Mouse (Mus musculus) CH12.LX (cell line): ENCODE data around the gene E130309D02Rik. TPM values are rescaled to one million over a fixed set of nuclear protein-coding genes. Genes with fewer than 3 reads are reported as not detected.

Experiments
- DNase-seq: peaks from one replicate; pipeline ENCODE4 v3.0.0-alpha.2; 2013; ENCODE audit errors: extremely low read depth
- H3K27ac ChIP-seq: 2 replicates; pipeline ENCODE4 v1.5.1; 2012; ENCODE audit warnings: low read depth, mild to moderate bottlenecking, control low read depth, moderate library complexity; ENCODE audit not compliant: insufficient read depth
- H3K27me3 ChIP-seq: replicated peaks from 2 replicates; pipeline ENCODE3; 2012; ENCODE audit warnings: inconsistent platforms
- H3K36me3 ChIP-seq, 2 experiments: replicated peaks in 1 of 2; 2 replicates each; pipeline versions ENCODE3 to v1.6.1; 2012; ENCODE audit warnings: inconsistent platforms in 1 of 2, low read length in 1 of 2, mild to moderate bottlenecking in 1 of 2, mixed read lengths in 1 of 2, moderate library complexity in 1 of 2; ENCODE audit not compliant: control insufficient read depth in 1 of 2, insufficient read depth in 1 of 2
- H3K4me1 ChIP-seq, 2 experiments: 2 replicates each; pipeline ENCODE4 v1.6.1; 2012; ENCODE audit warnings: inconsistent platforms in 1 of 2, moderate library complexity in 1 of 2; ENCODE audit not compliant: insufficient read depth in 2 of 2, control insufficient read depth in 1 of 2
- H3K4me2 ChIP-seq: 2 replicates; pipeline ENCODE4 v1.6.1; 2012; ENCODE audit warnings: low read depth, mild to moderate bottlenecking, control low read depth; ENCODE audit not compliant: poor library complexity, insufficient read depth, severe bottlenecking
- H3K4me3 ChIP-seq, 3 experiments: fragments of 150-350 bp in 1 of 3; sonication (generic) in 1 of 3; replicated peaks in 1 of 3; 2 replicates each; pipeline versions ENCODE3 to v1.5.1; 2011 to 2012; ENCODE audit warnings: low read depth in 2 of 3, low read length in 2 of 3, mild to moderate bottlenecking in 2 of 3, moderate library complexity in 2 of 3, control low read depth in 1 of 3, improper control_type of control experiment in 1 of 3, inconsistent platforms in 1 of 3, mixed read lengths in 1 of 3; ENCODE audit not compliant: poor library complexity in 1 of 3
- H3K79me2 ChIP-seq: replicated peaks from 2 replicates; pipeline ENCODE4 v1.6.1; 2012; ENCODE audit warnings: mild to moderate bottlenecking, moderate library complexity; ENCODE audit not compliant: control insufficient read depth, poor library complexity, insufficient read depth, severe bottlenecking; ENCODE audit errors: extremely low read depth
- H3K9ac ChIP-seq: 2 replicates; pipeline ENCODE4 v1.6.1; 2012; ENCODE audit warnings: low read depth, mild to moderate bottlenecking, control low read depth, moderate library complexity; ENCODE audit not compliant: insufficient read depth
- H3K9me3 ChIP-seq: replicated peaks from 2 replicates; pipeline ENCODE3; 2012; ENCODE audit warnings: low read length, inconsistent platforms, mixed read lengths
- CHD1 ChIP-seq: IDR thresholded peaks from 2 replicates; pipeline ENCODE4 v1.6.1; 2012; ENCODE audit warnings: low read depth, low read length, improper control_type of control experiment, inconsistent platforms
- CTCF ChIP-seq, 2 experiments: IDR thresholded peaks in 1 of 2; conservative IDR thresholded peaks in 1 of 2; 2 replicates each; pipeline ENCODE4 v1.5.1; 2011 to 2012; ENCODE audit warnings: low read depth in 2 of 2, low read length in 2 of 2, improper control_type of control experiment in 1 of 2, inconsistent platforms in 1 of 2, mild to moderate bottlenecking in 1 of 2, moderate library complexity in 1 of 2
- E2F4 ChIP-seq: IDR thresholded peaks from 2 replicates; pipeline ENCODE4 v1.6.1; 2011; ENCODE audit warnings: low read depth, low read length, improper control_type of control experiment; ENCODE audit not compliant: insufficient replicate concordance
- ELF1 ChIP-seq: IDR thresholded peaks from 2 replicates; pipeline ENCODE4 v1.6.1; 2014; ENCODE audit warnings: low read depth, mild to moderate bottlenecking, inconsistent platforms, low read length, improper control_type of control experiment
- EP300 ChIP-seq: IDR thresholded peaks from 2 replicates; pipeline ENCODE4 v1.6.1; 2011; ENCODE audit warnings: low read length, improper control_type of control experiment
- ETS1 ChIP-seq: conservative IDR thresholded peaks from 2 replicates; pipeline ENCODE4 v1.6.1; 2012; ENCODE audit warnings: low read depth, mild to moderate bottlenecking, inconsistent platforms, low read length, improper control_type of control experiment, moderate library complexity
- GABPA ChIP-seq: IDR thresholded peaks from 2 replicates; pipeline ENCODE4 v1.6.1; 2012; ENCODE audit warnings: low read depth, low read length, improper control_type of control experiment, inconsistent platforms; ENCODE audit not compliant: insufficient replicate concordance
- HCFC1 ChIP-seq: IDR thresholded peaks from 2 replicates; pipeline ENCODE4 v1.6.1; 2012; ENCODE audit warnings: low read depth, mild to moderate bottlenecking, inconsistent platforms, low read length, improper control_type of control experiment
- JUN ChIP-seq: IDR thresholded peaks from 2 replicates; pipeline ENCODE4 v1.6.1; 2011; ENCODE audit warnings: low read depth, mild to moderate bottlenecking, low read length, improper control_type of control experiment, moderate library complexity; ENCODE audit not compliant: insufficient read depth
- JUND ChIP-seq: conservative IDR thresholded peaks from 2 replicates; pipeline ENCODE4 v1.6.1; 2011; ENCODE audit warnings: low read depth, low read length, improper control_type of control experiment
- MAFK ChIP-seq: IDR thresholded peaks from 2 replicates; pipeline ENCODE4 v1.6.1; 2011; ENCODE audit warnings: low read length, improper control_type of control experiment; ENCODE audit not compliant: insufficient replicate concordance
- MAX ChIP-seq: IDR thresholded peaks from 2 replicates; pipeline ENCODE4 v1.6.1; 2011; ENCODE audit warnings: low read length, improper control_type of control experiment
- MAZ ChIP-seq: IDR thresholded peaks from 2 replicates; pipeline ENCODE4 v1.6.1; 2012; ENCODE audit warnings: low read depth, mild to moderate bottlenecking, inconsistent platforms, low read length, improper control_type of control experiment, moderate library complexity
- MEF2A ChIP-seq: IDR thresholded peaks from 2 replicates; pipeline ENCODE4 v1.6.1; 2014; ENCODE audit warnings: low read depth, mild to moderate bottlenecking, inconsistent platforms, low read length, improper control_type of control experiment, borderline replicate concordance
- MXI1 ChIP-seq: IDR thresholded peaks from 2 replicates; pipeline ENCODE4 v1.6.1; 2011; ENCODE audit warnings: mild to moderate bottlenecking, low read depth, low read length, improper control_type of control experiment
- NELFE ChIP-seq: IDR thresholded peaks from 2 replicates; pipeline ENCODE4 v1.6.1; 2011; ENCODE audit warnings: low read depth, low read length, improper control_type of control experiment
- NRF1 ChIP-seq: IDR thresholded peaks from 2 replicates; pipeline ENCODE4 v1.6.1; 2014; ENCODE audit warnings: low read depth, mild to moderate bottlenecking, inconsistent platforms, low read length, improper control_type of control experiment, moderate library complexity
- POLR2A ChIP-seq: IDR thresholded peaks from 2 replicates; pipeline ENCODE4 v1.6.1; 2011; ENCODE audit warnings: low read depth, mild to moderate bottlenecking, improper control_type of control experiment, low read length
- RAD21 ChIP-seq: IDR thresholded peaks from 2 replicates; pipeline ENCODE4 v1.6.1; 2011; ENCODE audit warnings: low read depth, mild to moderate bottlenecking, low read length, improper control_type of control experiment, moderate library complexity
- SIN3A ChIP-seq: IDR thresholded peaks from 2 replicates; pipeline ENCODE4 v1.6.1; 2012; ENCODE audit warnings: low read length, improper control_type of control experiment, inconsistent platforms
- TCF12 ChIP-seq: IDR thresholded peaks from 2 replicates; pipeline ENCODE4 v1.6.1; 2014; ENCODE audit warnings: low read depth, mild to moderate bottlenecking, inconsistent platforms, low read length, improper control_type of control experiment
- UBTF ChIP-seq: IDR thresholded peaks from 2 replicates; pipeline ENCODE4 v1.6.1; 2012; ENCODE audit warnings: low read depth, mild to moderate bottlenecking, inconsistent platforms, low read length, improper control_type of control experiment, moderate library complexity
- USF1 ChIP-seq: IDR thresholded peaks from 2 replicates; pipeline ENCODE4 v1.6.1; 2014; ENCODE audit warnings: low read depth, mild to moderate bottlenecking, inconsistent platforms, low read length, improper control_type of control experiment
- USF2 ChIP-seq: conservative IDR thresholded peaks from 2 replicates; pipeline ENCODE4 v1.6.1; 2011; ENCODE audit warnings: low read depth, low read length, improper control_type of control experiment
- ZC3H11A ChIP-seq: IDR thresholded peaks from 2 replicates; pipeline ENCODE4 v1.6.1; 2012; ENCODE audit warnings: low read depth, mild to moderate bottlenecking, inconsistent platforms, low read length, improper control_type of control experiment
- ZKSCAN1 ChIP-seq: IDR thresholded peaks from 2 replicates; pipeline ENCODE4 v1.6.1; 2012; ENCODE audit warnings: low read depth, inconsistent platforms, low read length, improper control_type of control experiment, borderline replicate concordance
- ZMIZ1 ChIP-seq: IDR thresholded peaks from 2 replicates; pipeline ENCODE4 v1.6.1; 2012; ENCODE audit warnings: low read depth, mild to moderate bottlenecking, inconsistent platforms, low read length, improper control_type of control experiment
- ZNF384 ChIP-seq: IDR thresholded peaks from 2 replicates; pipeline ENCODE4 v1.6.1; 2012; ENCODE audit warnings: low read depth, low read length, improper control_type of control experiment, inconsistent platforms
- dilution Hi-C: fragments of 300-500 bp; cut with MboI; formaldehyde crosslinking; loops from 2 replicates; pipeline ENCODE4 v1.14.3; 2020; ENCODE audit warnings: low sequenced_read_pairs; ENCODE audit not compliant: extremely low pct_unique_long_range_greater_than_20kb, extremely low pct_ligation_motif_present
- in situ Hi-C: fragments of 300-500 bp; cut with MboI; formaldehyde crosslinking; loops from 3 replicates; pipeline ENCODE4 v1.14.3; 2019; ENCODE audit warnings: low sequenced_read_pairs, low pct_ligation_motif_present, low pct_unique_long_range_greater_than_20kb, mixed read lengths
- polyA plus RNA-seq: library from polyadenylated mRNA; unstranded; fragments of >175 nt; gene quantifications from 2 replicates; pipeline ENCODE4 v1.2.1, GENCODE M21; 2012; ENCODE audit warnings: low read depth; ENCODE audit not compliant: insufficient read length
- total RNA-seq, 2 experiments: library from RNA; depleted of rRNA; stranded (reverse); fragments of 300-350 nt in 1 of 2; fragments of >200 nt in 1 of 2; gene quantifications; 2 replicates each; pipeline ENCODE4 v1.2.3; 2012 to 2014

The E130309D02Rik gene
- total and polyA plus RNA-seq, 3 experiments: 23.7 to 63.7 (median 32.7) TPM

- Histone ChIP-seq H3K27me3 (no peaks in the 10 kb centered on the region), H3K36me3 (peaks cover 47 to 77% of the 10 kb centered on the region in 2 experiments), H3K4me2 (no peak overlapping the region), H3K9me3 (no peaks in the 10 kb centered on the region), H3K9ac (no peak overlapping the region), H3K4me3 (no peak overlapping the region), H3K79me2 (peaks cover 21% of the 10 kb centered on the region), H3K4me1 (peaks cover 10 to 24% of the 10 kb centered on the region in 2 experiments; a peak in 3 of 4 replicates), H3K27ac (no peak overlapping the region)
- TF ChIP-seq USF1: no peak
- TF ChIP-seq RAD21: no peak
- TF ChIP-seq E2F4: no peak
- no peak for TF ChIP-seq ZNF384
- no peak for TF ChIP-seq ZC3H11A
- TF ChIP-seq GABPA: no peak
- no peak for TF ChIP-seq ETS1
- no peak for TF ChIP-seq NRF1
- TF ChIP-seq MAFK: no peak
- no peak for TF ChIP-seq EP300
- TF ChIP-seq POLR2A: no peak
- no peak for TF ChIP-seq NELFE
- TF ChIP-seq TCF12: no peak
- no peak for TF ChIP-seq ZMIZ1
- no peak for TF ChIP-seq CHD1
- no peak for TF ChIP-seq JUN
- TF ChIP-seq UBTF: no peak
- TF ChIP-seq MAX: no peak
- TF ChIP-seq HCFC1: no peak
- no peak for DNase-seq
- in situ Hi-C loops (no loop called here), dilution Hi-C loops (no loop called here)
Observed at GRCm38 (mm10) chr5:143316605-143317287, 1.6 kb upstream of the E130309D02Rik start.

DNA sequence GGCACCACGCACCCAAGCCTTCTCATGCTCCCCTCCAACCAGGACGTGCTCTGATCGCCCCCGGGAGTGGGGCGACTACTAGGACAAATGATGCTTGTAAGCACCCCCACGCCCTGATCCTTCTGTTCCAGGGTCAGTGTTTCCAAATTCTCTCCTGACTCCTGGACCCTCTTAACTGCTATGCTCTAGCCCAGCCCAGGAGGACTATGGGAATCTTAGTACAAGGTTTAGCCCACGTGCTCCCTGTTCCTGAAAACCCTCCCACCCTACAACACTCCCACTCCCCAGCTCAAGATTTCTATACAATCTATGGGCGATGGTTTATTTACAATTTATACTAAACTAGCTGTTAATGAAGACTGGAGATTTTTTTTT is 341 bp upstream of the E130309D02Rik start:
- dilution Hi-C loops: no loop called here
- Histone ChIP-seq H3K27me3 (no peaks in the 10 kb centered on the region), H3K27ac (no peak overlapping the region), H3K4me2 (no peak overlapping the region), H3K9me3 (no peaks in the 10 kb centered on the region), H3K9ac (no peak overlapping the region), H3K4me3 (peak overlapping the region in 1 of 3 experiments; percentile 94), H3K4me1 (peaks cover 5 to 30% of the 10 kb centered on the region in 2 experiments; a peak in 3 of 4 replicates), H3K79me2 (peaks cover 21% of the 10 kb centered on the region), H3K36me3 (peaks cover 48 to 77% of the 10 kb centered on the region in 2 experiments)
- TF ChIP-seq CHD1: no peak
- TF ChIP-seq MEF2A: no peak
- no peak for TF ChIP-seq MXI1
- no peak for TF ChIP-seq EP300
- TF ChIP-seq ELF1: no peak
- no peak for TF ChIP-seq MAZ
- no peak for TF ChIP-seq USF2
- TF ChIP-seq CTCF (conservative IDR thresholded peaks at IDR 0.05 in 1 of 2, IDR thresholded peaks at IDR 0.05 in 1 of 2; ENCODE audit: low read depth in 2 of 2, low read length in 2 of 2): no peak
- TF ChIP-seq ZC3H11A: no peak
- no peak for TF ChIP-seq TCF12
- TF ChIP-seq USF1: no peak
- no peak for TF ChIP-seq ETS1
- TF ChIP-seq ZKSCAN1: no peak
- TF ChIP-seq SIN3A: no peak
- TF ChIP-seq POLR2A: no peak
- TF ChIP-seq JUND: no peak
- no peak for DNase-seq
- in situ Hi-C loops: no loop called here
